Mouse (Mus musculus) liver, adult (tissue): Measurements from ENCODE around the gene Fcor.

Source experiments
- GATA4 ChIP-seq: IDR thresholded peaks from 2 replicates; pipeline ENCODE4 v1.6.1; 2014; ENCODE audit warnings: mild to moderate bottlenecking, low read length; ENCODE audit not compliant: insufficient replicate concordance

The Fcor gene

GRCm38 (mm10) chr8:3682435-3682834 is 10.3 kb upstream of the Fcor start:
- TF ChIP-seq GATA4 = no peak

GRCm38 (mm10) chr8:3679656-3680055 is 7.5 kb upstream of the Fcor start:
- TF ChIP-seq GATA4 = no peak

- no peak for TF ChIP-seq GATA4
Measured at GRCm38 (mm10) chr8:3679236-3679635, 7.1 kb upstream of the Fcor start.

DNA sequence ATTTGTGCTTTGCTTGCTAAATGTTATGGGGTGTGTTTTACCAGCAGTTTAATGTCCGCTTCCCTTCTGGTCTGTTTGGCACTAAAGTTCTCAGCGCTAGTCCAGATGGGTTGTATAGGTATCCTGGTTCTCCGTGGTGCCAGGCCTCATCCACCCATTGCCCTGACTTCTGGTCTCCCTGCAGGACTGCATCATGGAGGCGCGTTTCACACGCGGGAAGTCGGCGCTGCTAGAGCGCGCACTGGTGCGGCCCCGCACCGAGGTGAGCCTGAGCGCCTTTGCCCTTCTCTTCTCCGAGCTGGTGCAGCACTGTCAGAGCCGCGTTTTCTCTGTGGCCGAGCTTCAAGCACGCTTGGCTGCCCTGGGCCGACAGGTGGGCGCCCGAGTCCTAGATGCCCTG is 6.7 kb upstream of the Fcor start:
- no peak for TF ChIP-seq GATA4

DNA sequence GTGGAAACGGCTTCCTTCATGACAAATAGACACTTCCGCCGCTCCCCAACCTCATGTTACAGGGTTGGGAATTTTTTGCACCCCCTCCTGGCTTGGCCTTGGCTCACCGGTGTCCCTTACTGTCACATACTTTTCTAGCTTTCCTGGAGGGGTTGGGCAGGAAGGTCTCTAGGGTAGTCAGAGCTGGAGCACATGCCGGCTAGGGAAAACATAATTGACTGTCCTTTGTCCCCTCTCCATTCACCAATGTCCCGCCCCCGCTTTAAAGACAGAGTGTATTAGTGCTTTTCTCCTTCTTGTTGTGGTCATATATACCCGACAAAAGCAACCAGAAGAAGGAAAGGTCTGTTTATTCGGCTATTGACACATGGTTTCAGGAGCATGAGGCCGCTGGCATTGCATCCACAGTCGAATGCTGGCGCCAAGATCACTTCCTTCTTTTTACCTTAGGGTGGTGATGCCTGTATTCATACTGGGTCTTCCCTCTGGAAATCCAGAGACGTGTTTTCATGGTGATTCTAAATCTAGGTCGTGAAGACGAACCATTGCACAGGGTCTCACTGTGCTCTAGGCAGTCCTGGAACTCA is 4.9 kb upstream of the Fcor start:
- TF ChIP-seq GATA4 = no peak

- no peak for TF ChIP-seq GATA4
Measured at GRCm38 (mm10) chr8:3676131-3676992, 4.2 kb upstream of the Fcor start, which contains the start of gene Trappc5. Trappc5 (plus strand) TSS chr8:3676299.

- no peak for TF ChIP-seq GATA4
Measured at GRCm38 (mm10) chr8:3674671-3675070, 2.5 kb upstream of the Fcor start.

DNA sequence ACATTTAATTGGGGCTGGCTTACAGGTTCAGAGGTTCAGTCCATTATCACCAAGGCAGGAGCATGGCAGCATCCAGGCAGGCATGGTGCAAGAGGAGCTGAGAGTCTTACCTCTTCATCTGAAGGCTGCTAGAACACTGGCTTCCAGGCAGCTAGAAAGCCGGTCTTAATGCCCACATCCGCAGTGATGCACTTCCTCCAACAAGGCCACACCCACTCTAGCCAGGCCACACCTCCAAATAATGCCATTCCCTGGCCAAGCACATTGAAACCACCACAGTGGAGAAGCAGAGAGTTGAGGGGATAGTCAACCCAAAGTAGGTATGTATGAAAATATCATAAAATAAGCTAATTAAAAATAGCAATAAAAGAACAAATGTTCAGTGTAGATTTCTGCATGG is 1.8 kb downstream of the Fcor start:
- TF ChIP-seq GATA4 = no peak

GRCm38 (mm10) chr8:3665507-3665906 is 6.7 kb downstream of the Fcor start, which contains the start of gene Mcemp1:
Mcemp1 (plus strand) TSS chr8:3665754.
- TF ChIP-seq GATA4 = no peak

DNA sequence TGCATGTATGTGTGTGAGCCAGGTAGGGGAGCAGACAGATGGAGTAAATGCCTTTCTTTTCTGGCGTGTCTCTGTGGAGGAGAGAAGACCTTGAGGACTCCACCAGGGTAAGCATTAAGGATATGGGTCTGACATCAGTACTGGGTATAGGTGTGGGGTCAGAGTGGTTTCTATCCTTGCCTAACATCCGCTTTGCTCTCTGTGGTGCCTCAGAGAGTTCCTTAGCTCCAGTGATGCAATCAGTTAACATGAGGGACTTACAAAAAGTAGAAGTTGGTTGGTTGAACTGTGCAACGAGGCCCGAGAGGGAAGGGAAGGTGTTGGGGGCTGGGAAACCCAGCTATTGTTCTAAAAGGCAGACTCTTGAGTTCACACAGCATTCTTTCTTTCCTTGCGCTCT is 7.8 kb downstream of the Fcor start:
- no peak for TF ChIP-seq GATA4

GRCm38 (mm10) chr8:3660889-3661288 is 11.3 kb downstream of the Fcor start:
- no peak for TF ChIP-seq GATA4

DNA sequence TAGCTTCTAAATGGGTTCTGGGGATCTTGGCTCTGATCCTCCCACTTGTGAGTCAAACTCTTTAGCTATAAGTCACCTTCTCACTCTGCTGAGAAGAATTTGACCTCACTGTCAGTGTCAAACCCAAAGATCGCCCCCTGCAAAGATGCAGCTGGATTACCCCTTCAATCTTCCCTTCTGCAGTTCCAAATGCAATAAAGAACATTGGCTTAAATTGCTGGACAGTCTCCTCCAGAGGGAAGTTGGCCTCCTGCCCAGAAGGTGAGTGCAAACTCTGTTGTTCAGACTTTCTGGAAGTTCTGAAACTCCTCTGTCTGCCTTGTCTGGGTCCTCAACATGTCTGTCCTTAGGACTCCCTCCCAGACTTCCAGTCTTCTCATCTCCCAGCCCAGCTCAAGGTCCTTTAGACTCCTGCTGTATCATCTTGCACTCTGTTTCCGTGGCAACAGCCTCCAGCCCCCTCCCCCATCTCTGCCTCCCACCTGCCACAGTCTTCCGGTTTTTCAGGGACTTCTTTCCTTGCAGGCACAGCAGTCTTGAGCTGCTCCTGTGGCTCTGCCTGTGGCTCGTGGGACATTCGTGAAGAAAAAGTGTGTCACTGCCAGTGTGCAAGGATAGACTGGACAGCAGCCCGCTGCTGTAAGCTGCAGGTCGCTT is 15.3 kb downstream of the Fcor start:
- no peak for TF ChIP-seq GATA4

DNA sequence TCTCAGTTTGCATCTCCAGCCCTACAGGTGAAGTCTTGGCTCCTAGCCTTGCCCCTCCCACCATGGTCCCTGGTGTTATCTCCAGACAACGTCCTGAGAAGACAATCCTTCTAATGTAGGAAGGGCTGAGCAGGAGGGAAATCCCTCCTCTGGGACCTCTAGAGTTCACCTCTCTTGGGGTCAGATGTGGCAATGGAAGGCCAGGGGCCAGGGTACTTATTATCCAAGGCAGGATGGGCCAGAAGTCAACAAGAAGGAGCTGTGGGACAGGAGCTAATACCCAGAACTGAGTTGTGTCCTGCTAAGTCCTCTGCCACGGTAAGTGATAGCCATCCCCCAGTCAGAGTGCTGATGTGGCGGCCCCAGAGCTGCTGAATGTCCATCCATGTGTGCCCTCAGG is 16.6 kb downstream of the Fcor start, which contains the start of gene Retn:
Gene Retn (plus strand): TSS at position 245 of the 400 bp plus-strand sequence.
- no peak for TF ChIP-seq GATA4

DNA sequence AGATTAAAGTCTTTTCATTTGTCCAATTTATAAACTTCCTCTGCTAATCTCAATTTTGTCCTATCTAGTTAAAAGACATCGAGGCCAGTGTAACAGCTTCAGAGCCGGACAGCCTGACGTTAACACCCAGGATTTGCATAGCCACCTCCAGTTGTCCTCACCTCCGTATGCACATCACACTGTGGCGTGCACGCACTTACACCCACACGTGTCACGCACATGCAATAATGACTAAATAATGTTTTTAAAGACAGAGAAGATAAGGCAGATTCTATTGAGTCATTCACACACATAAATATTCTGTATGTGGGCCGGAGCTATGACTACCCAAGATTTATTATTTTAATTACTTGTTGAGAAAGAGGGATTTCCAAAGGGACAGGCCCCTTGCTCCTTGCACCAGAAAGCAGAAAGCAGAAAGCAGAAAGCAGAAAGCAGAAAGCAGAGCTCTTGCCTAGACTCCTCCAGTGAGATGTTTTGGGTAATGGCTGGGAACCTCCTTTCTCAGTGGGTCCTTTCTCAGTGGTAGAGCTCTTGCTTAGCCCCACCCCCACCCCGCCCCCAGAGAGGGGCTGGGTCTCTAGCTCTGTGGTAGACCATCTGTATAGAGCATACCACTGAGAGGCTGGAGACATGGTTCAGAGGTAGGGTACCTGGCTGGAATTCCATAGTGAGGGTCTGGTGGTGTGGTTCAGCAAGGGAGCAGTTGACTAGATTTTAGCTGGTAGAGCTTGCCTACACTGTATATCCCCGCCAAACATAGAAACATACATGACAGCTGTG is 17.2 kb downstream of the Fcor start:
- no peak for TF ChIP-seq GATA4

DNA sequence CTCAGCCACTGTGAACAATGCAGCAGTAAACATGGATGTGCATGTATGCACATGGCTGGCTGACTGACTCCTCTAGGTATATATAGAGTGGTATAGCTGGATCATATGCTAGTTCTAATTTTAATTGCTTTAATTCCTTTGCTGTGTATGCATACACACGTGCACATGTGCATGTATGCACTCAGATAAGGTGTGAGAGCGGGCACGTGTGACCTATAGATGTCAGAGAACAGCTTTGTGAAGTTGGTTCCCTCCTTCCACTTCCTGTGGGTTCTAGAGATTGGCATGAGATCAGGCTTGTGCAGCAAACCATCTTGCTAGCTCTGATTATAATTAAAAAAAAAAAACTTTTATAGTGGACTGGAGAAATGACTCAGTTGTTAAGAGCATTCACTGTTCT is 19.3 kb downstream of the Fcor start:
- no peak for TF ChIP-seq GATA4
